Mouse (Mus musculus): Measurements from ENCODE around the gene Pfas. TPM values are rescaled to one million over a fixed set of nuclear protein-coding genes. Genes with fewer than 3 reads are reported as not detected.
"Not testable (repeated sequence)": the region's sequence is repeated elsewhere in the genome, so short reads cannot be mapped to it uniquely, and the experiment has no call there.

Pfas gene
- polyA plus RNA-seq, 1 experiment, result 0.81 TPM

GRCm38 (mm10) chr11:69005193-69005592 is 3.1 kb downstream of the Pfas start:
- peak overlapping the region; percentile 19 for H3K4me3 ChIP-seq (replicated peaks)
- 0 out of 2 replicates have a peak, but pooled peaks have one; percentile 14 for TF ChIP-seq GATA1 (IDR thresholded peaks at IDR 0.05; ENCODE audit: low read length)
- peak; percentile 31; the same call in 1 of the 3 replicates for TF ChIP-seq TAL1 (IDR thresholded peaks at IDR 0.05; ENCODE audit: low read length)
- H3K27me3 ChIP-seq (ENCODE audit: control insufficient read depth), result no peaks in the 10 kb centered on the region
- H3K9me3 ChIP-seq (ENCODE audit: control insufficient read depth, low read length), result no peaks in the 10 kb centered on the region
- H3K4me1 ChIP-seq (ENCODE audit: control insufficient read depth), result peaks cover 51% of the 10 kb centered on the region
- peaks cover 56% of the 10 kb centered on the region for H3K36me3 ChIP-seq (ENCODE audit: control insufficient read depth)

GRCm38 (mm10) chr11:69003592-69003991 is 4.7 kb downstream of the Pfas start:
- no peaks in the 10 kb centered on the region for H3K27me3 ChIP-seq (ENCODE audit: control insufficient read depth)
- H3K4me1 ChIP-seq (ENCODE audit: control insufficient read depth), result peaks cover 43% of the 10 kb centered on the region
- peaks cover 71% of the 10 kb centered on the region for H3K36me3 ChIP-seq (ENCODE audit: control insufficient read depth)
- no peak for TF ChIP-seq GATA1 (IDR thresholded peaks at IDR 0.05; ENCODE audit: low read length)
- no peak for TF ChIP-seq TAL1 (IDR thresholded peaks at IDR 0.05; ENCODE audit: low read length)
- no peak overlapping the region for H3K4me3 ChIP-seq (replicated peaks)
- H3K9me3 ChIP-seq (ENCODE audit: control insufficient read depth, low read length), result no peaks in the 10 kb centered on the region

- not testable (repeated sequence) for H3K4me3 ChIP-seq (replicated peaks); H3K27me3 ChIP-seq (ENCODE audit: control insufficient read depth); H3K9me3 ChIP-seq (ENCODE audit: control insufficient read depth, low read length)
- peaks cover 79% of the 10 kb centered on the region for H3K36me3 ChIP-seq (ENCODE audit: control insufficient read depth)
- H3K4me1 ChIP-seq (ENCODE audit: control insufficient read depth), result peaks cover 36% of the 10 kb centered on the region
Observed at GRCm38 (mm10) chr11:69002782-69003181, 5.5 kb downstream of the Pfas start.

GRCm38 (mm10) chr11:68997080-68997479 is 11.2 kb downstream of the Pfas start:
- Histone ChIP-seq H3K36me3 (ENCODE audit: control insufficient read depth) (peaks cover 98% of the 10 kb centered on the region), H3K4me3 (replicated peaks) (no peak overlapping the region), H3K27me3 (ENCODE audit: control insufficient read depth) (no peaks in the 10 kb centered on the region), H3K4me1 (ENCODE audit: control insufficient read depth) (peaks cover 3% of the 10 kb centered on the region), H3K9me3 (ENCODE audit: control insufficient read depth, low read length) (no peaks in the 10 kb centered on the region)
- TF ChIP-seq TAL1 (IDR thresholded peaks at IDR 0.05; ENCODE audit: low read length) (no peak), GATA1 (IDR thresholded peaks at IDR 0.05; ENCODE audit: low read length) (no peak)

GRCm38 (mm10) chr11:68994377-68994776 is 13.9 kb downstream of the Pfas start:
- Histone ChIP-seq H3K4me3 (replicated peaks) (no peak overlapping the region), H3K27me3 (ENCODE audit: control insufficient read depth) (no peaks in the 10 kb centered on the region), H3K36me3 (ENCODE audit: control insufficient read depth) (peaks cover 99% of the 10 kb centered on the region), H3K9me3 (ENCODE audit: control insufficient read depth, low read length) (no peaks in the 10 kb centered on the region), H3K4me1 (ENCODE audit: control insufficient read depth) (peaks cover 3% of the 10 kb centered on the region)
- TF ChIP-seq GATA1 (IDR thresholded peaks at IDR 0.05; ENCODE audit: low read length), result no peak
- TF ChIP-seq TAL1 (IDR thresholded peaks at IDR 0.05; ENCODE audit: low read length), result no peak

GRCm38 (mm10) chr11:68993122-68993521 is 15.1 kb downstream of the Pfas start:
- H3K4me1 ChIP-seq (ENCODE audit: control insufficient read depth), result peaks cover 3% of the 10 kb centered on the region
- no peaks in the 10 kb centered on the region for H3K27me3 ChIP-seq (ENCODE audit: control insufficient read depth)
- TF ChIP-seq TAL1 (IDR thresholded peaks at IDR 0.05; ENCODE audit: low read length) (no peak), GATA1 (IDR thresholded peaks at IDR 0.05; ENCODE audit: low read length) (no peak)
- peaks cover 98% of the 10 kb centered on the region for H3K36me3 ChIP-seq (ENCODE audit: control insufficient read depth)
- H3K4me3 ChIP-seq (replicated peaks), result no peak overlapping the region
- H3K9me3 ChIP-seq (ENCODE audit: control insufficient read depth, low read length), result no peaks in the 10 kb centered on the region

- H3K36me3 ChIP-seq (ENCODE audit: control insufficient read depth), result peaks cover 81% of the 10 kb centered on the region
- H3K9me3 ChIP-seq (ENCODE audit: control insufficient read depth, low read length), result no peaks in the 10 kb centered on the region
Observed at GRCm38 (mm10) chr11:68988341-68988740, 19.9 kb downstream of the Pfas start.

GRCm38 (mm10) chr11:68987365-68987882 is 20.8 kb downstream of the Pfas start:
- Histone ChIP-seq H3K9me3 (ENCODE audit: control insufficient read depth, low read length) (no peaks in the 10 kb centered on the region), H3K4me3 (replicated peaks) (no peak overlapping the region), H3K4me1 (ENCODE audit: control insufficient read depth) (no peaks in the 10 kb centered on the region; the same call in 1 of the 2 replicates), H3K36me3 (ENCODE audit: control insufficient read depth) (peaks cover 72% of the 10 kb centered on the region), H3K27me3 (ENCODE audit: control insufficient read depth) (no peaks in the 10 kb centered on the region)
- TF ChIP-seq GATA1 (IDR thresholded peaks at IDR 0.05; ENCODE audit: low read length) (no peak), TAL1 (IDR thresholded peaks at IDR 0.05; ENCODE audit: low read length) (no peak)

More at GRCm38 (mm10) chr11:68988341-68988740, 19.9 kb downstream of the Pfas start:
- no peak for TF ChIP-seq GATA1 (IDR thresholded peaks at IDR 0.05; ENCODE audit: low read length)
- no peak for TF ChIP-seq TAL1 (IDR thresholded peaks at IDR 0.05; ENCODE audit: low read length)
- no peaks in the 10 kb centered on the region for H3K27me3 ChIP-seq (ENCODE audit: control insufficient read depth)
- H3K4me3 ChIP-seq (replicated peaks), result no peak overlapping the region
- no peaks in the 10 kb centered on the region for H3K4me1 ChIP-seq (ENCODE audit: control insufficient read depth)

- H3K4me1 ChIP-seq (ENCODE audit: control insufficient read depth), result peaks cover 10% of the 10 kb centered on the region
- TF ChIP-seq TAL1 (IDR thresholded peaks at IDR 0.05; ENCODE audit: low read length), result no peak
- no peak for TF ChIP-seq GATA1 (IDR thresholded peaks at IDR 0.05; ENCODE audit: low read length)
- H3K4me3 ChIP-seq (replicated peaks), result no peak overlapping the region
Observed at GRCm38 (mm10) chr11:68982639-68983369, 25.5 kb downstream of the Pfas start.

More at GRCm38 (mm10) chr11:68982639-68983369, 25.5 kb downstream of the Pfas start:
- no peaks in the 10 kb centered on the region for H3K9me3 ChIP-seq (ENCODE audit: control insufficient read depth, low read length)
- peaks cover 28% of the 10 kb centered on the region for H3K36me3 ChIP-seq (ENCODE audit: control insufficient read depth)
- H3K27me3 ChIP-seq (ENCODE audit: control insufficient read depth), result no peaks in the 10 kb centered on the region
